Comparison of ENCODE assay signal across 9 mouse cellular contexts in genomic region chr1:76276148-76276547, GRCm38 (mm10).
DNase-seq lines count a peak whose midpoint lies in the region; ATAC-seq and TF ChIP-seq lines count a peak whose summit lies in the region.
"Had no signal": no experiment of that assay in that cellular context is flagged by ENCODE, and none has a peak within 500 bp of the region (broad histone marks: within the 10 kb centered on the region; RNA-seq: fewer than 3 reads in every experiment).

No protein-coding gene starts in this region.

- H3K27ac ChIP-seq in heart, embryonic 12.5 days (ENCODE audit: poor library complexity, severe bottlenecking), result no peak overlapping the region
- no peak overlapping the region for H3K27ac ChIP-seq in lung, embryonic 14.5 days (ENCODE audit: low read depth)
- H3K27ac ChIP-seq in forebrain, embryonic 11.5 days (ENCODE audit: low read depth, low read length), result no peak overlapping the region

- no peak overlapping the region for H3K4me3 ChIP-seq in heart, embryonic 12.5 days
- no peak overlapping the region for H3K4me3 ChIP-seq in lung, embryonic 14.5 days (ENCODE audit: low read depth, low read length)
- no peak overlapping the region for H3K4me3 ChIP-seq in forebrain, embryonic 11.5 days (ENCODE audit: low read depth, low read length)

- ATAC-seq in heart, embryonic 12.5 days (ENCODE audit: insufficient number of reproducible peaks, low FRiP score), result no peak
- peak; percentile 38; the same call in 1 of the 2 replicates for ATAC-seq in lung, embryonic 14.5 days (ENCODE audit: insufficient read depth)
- ATAC-seq in forebrain, embryonic 11.5 days (replicated peaks; ENCODE audit: low FRiP score), result no peak
- ATAC-seq: CD4-positive, CD25-positive, alpha-beta regulatory T cell, adult 4 months had no signal

- H3K9ac ChIP-seq in heart, embryonic 12.5 days, result no peak overlapping the region
- H3K9ac ChIP-seq in lung, embryonic 14.5 days, result no peak overlapping the region
- no peak overlapping the region for H3K9ac ChIP-seq in forebrain, embryonic 11.5 days (ENCODE audit: low read length)

- no peaks in the 10 kb centered on the region for H3K4me1 ChIP-seq in heart, embryonic 12.5 days (replicated peaks)
- H3K4me1 ChIP-seq in lung, embryonic 14.5 days (ENCODE audit: insufficient read depth), result no peaks in the 10 kb centered on the region
- no peaks in the 10 kb centered on the region for H3K4me1 ChIP-seq in forebrain, embryonic 11.5 days (replicated peaks; ENCODE audit: control insufficient read depth, insufficient read depth, low read length)

- H3K36me3 ChIP-seq in heart, embryonic 12.5 days, result no peaks in the 10 kb centered on the region
- H3K36me3 ChIP-seq in lung, embryonic 14.5 days (ENCODE audit: insufficient read depth), result no peaks in the 10 kb centered on the region
- H3K36me3 ChIP-seq in forebrain, embryonic 11.5 days (ENCODE audit: control insufficient read depth, insufficient read depth, low read length), result no peaks in the 10 kb centered on the region

- peak; percentile 95 for DNase-seq in heart, adult 11 months
- peak; percentile 5 for DNase-seq in NIH3T3 (ENCODE audit: low read depth)
- peak; percentile 33 for DNase-seq in gastrocnemius, postnatal 14 days
- DNase-seq in lung, embryonic 14.5 days, result peak; percentile 70
- no peak for DNase-seq in testis, postnatal 14 days (ENCODE audit: low spot score)
- no peak for DNase-seq in forebrain, embryonic 11.5 days (ENCODE audit: low spot score)
- no peak for DNase-seq in right cerebral cortex, postnatal 14 days

- H3K4me2 ChIP-seq in heart, embryonic 12.5 days, result no peak overlapping the region
- H3K4me2 ChIP-seq in lung, embryonic 14.5 days, result peak overlapping the region; percentile 36; the same call in 1 of the 2 replicates
- no peak overlapping the region for H3K4me2 ChIP-seq in forebrain, embryonic 11.5 days (ENCODE audit: low read depth, low read length, severe bottlenecking)

- intact Hi-C loops in gastrocnemius, postnatal 14 days (cut with DNase I; ENCODE audit: low total_unique reads), result no loop called here

- H3K9me3 ChIP-seq in heart, embryonic 12.5 days (replicated peaks), result no peaks in the 10 kb centered on the region
- H3K9me3 ChIP-seq in lung, embryonic 14.5 days (ENCODE audit: low read depth, low read length), result no peaks in the 10 kb centered on the region
- no peaks in the 10 kb centered on the region for H3K9me3 ChIP-seq in forebrain, embryonic 11.5 days (ENCODE audit: control insufficient read depth, low read length)

- 27% methylated on average over 7 of the region's 7 CpGs for WGBS in heart, embryonic 12.5 days
- 21% methylated on average over 7 of the region's 7 CpGs for WGBS in lung, embryonic 14.5 days
- WGBS in forebrain, embryonic 11.5 days, result 62% methylated on average over 7 of the region's 7 CpGs

- no peak for TF ChIP-seq CTCF in lung, embryonic 14.5 days (IDR thresholded peaks at IDR 0.05; ENCODE audit: low read depth)

- no peaks in the 10 kb centered on the region for H3K27me3 ChIP-seq in heart, embryonic 12.5 days (replicated peaks)
- H3K27me3 ChIP-seq in lung, embryonic 14.5 days (ENCODE audit: insufficient read depth, low read length), result no peaks in the 10 kb centered on the region
- H3K27me3 ChIP-seq in forebrain, embryonic 11.5 days (ENCODE audit: control insufficient read depth, insufficient read depth, low read length), result no peaks in the 10 kb centered on the region

Comparison
In these comparisons a context has a peak if more than half of its experiments do, and no peak if none do; other contexts are left out.
1. DNase-seq: peak in heart, adult 11 months (single experiment), NIH3T3 (single experiment), gastrocnemius, postnatal 14 days (single experiment) and lung, embryonic 14.5 days (single experiment); none in testis, postnatal 14 days (single experiment), forebrain, embryonic 11.5 days (single experiment) and right cerebral cortex, postnatal 14 days (single experiment).